Comparison of ENCODE assay signal across 8 mouse cellular contexts in the genomic region with DNA sequence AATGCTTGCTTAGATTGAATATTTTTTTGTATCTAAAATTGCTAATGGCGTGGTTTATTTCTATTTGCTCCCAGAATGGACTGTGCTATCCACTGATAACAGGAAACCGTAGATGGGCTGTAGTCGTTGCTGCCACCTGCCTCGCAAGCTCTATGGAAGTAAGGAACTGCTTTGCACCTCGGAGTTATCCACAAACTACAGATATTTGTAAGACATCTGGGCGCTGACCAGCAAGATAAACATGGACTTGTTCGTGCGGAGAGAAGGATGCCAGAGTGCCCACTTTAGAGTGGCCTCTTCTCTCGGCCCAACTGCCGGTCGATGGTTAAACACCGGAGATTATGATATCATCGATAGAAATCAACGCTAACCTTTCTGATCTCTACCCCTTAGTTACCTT. TPM values are rescaled to one million over a fixed set of nuclear protein-coding genes. Genes with fewer than 3 reads are reported as not detected.
DNase-seq lines count a peak whose midpoint lies in the region; ATAC-seq and TF ChIP-seq lines count a peak whose summit lies in the region.

No protein-coding gene starts in this region.

- no peaks in the 10 kb centered on the region for H3K36me3 ChIP-seq in C2C12 (ENCODE audit: control insufficient read depth, insufficient read depth)
- H3K36me3 ChIP-seq in forebrain, embryonic 15.5 days, result no peaks in the 10 kb centered on the region
- no peaks in the 10 kb centered on the region for H3K36me3 ChIP-seq in liver, embryonic 13.5 days

- H3K4me1 ChIP-seq in forebrain, embryonic 15.5 days, result peaks cover 24% of the 10 kb centered on the region
- peaks cover 7% of the 10 kb centered on the region for H3K4me1 ChIP-seq in liver, embryonic 13.5 days (replicated peaks)

- no peak for TF ChIP-seq CTCF in gastrocnemius, adult 2 months (IDR thresholded peaks at IDR 0.05)
- TF ChIP-seq CTCF in C2C12 (IDR thresholded peaks at IDR 0.05; ENCODE audit: control insufficient read depth, insufficient read depth, insufficient read length), result no peak

- WGBS in forebrain, embryonic 15.5 days, result under 1% methylated on average over 14 of the region's 14 CpGs
- WGBS in liver, embryonic 13.5 days (ENCODE audit: insufficient replicate concordance), result 2% methylated on average over 14 of the region's 14 CpGs

- H3K79me2 ChIP-seq in C2C12 (ENCODE audit: control insufficient read depth, insufficient read depth), result no peaks in the 10 kb centered on the region

- no peak for DNase-seq in gastrocnemius, adult 2 months
- no peak for DNase-seq in gastrocnemius, postnatal 4 days (ENCODE audit: low spot score in 2 of 2)
- DNase-seq in liver, embryonic 13.5 days, result no peak
- no peak for DNase-seq in thymus, postnatal 25 days
- no peak for DNase-seq in adrenal gland, postnatal 10 days

- no peak overlapping the region for H3K9ac ChIP-seq in forebrain, embryonic 15.5 days (replicated peaks)
- no peak overlapping the region for H3K9ac ChIP-seq in liver, embryonic 13.5 days

- H3K4me3 ChIP-seq in gastrocnemius, adult 2 months, result peak overlapping the region; percentile 84
- no peak overlapping the region for H3K4me3 ChIP-seq in C2C12 (ENCODE audit: insufficient read depth, poor library complexity, severe bottlenecking)
- H3K4me3 ChIP-seq in forebrain, embryonic 15.5 days, result peak overlapping the region; percentile 44
- H3K4me3 ChIP-seq in liver, embryonic 13.5 days (replicated peaks), result peak overlapping the region; percentile 53

- no peaks in the 10 kb centered on the region for H3K27me3 ChIP-seq in C2C12 (ENCODE audit: control insufficient read depth, insufficient read depth, insufficient read length)
- peaks cover 99% of the 10 kb centered on the region for H3K27me3 ChIP-seq in forebrain, embryonic 15.5 days
- peaks cover 99% of the 10 kb centered on the region for H3K27me3 ChIP-seq in liver, embryonic 13.5 days

- no peaks in the 10 kb centered on the region for H3K79me3 ChIP-seq in C2C12 (ENCODE audit: low read depth)

- intact Hi-C loops in gastrocnemius, adult 2 months (cut with DNase I), result loop anchor here (2.0 to 10.0 kb wide), 2 partner anchors 353 to 1077 kb away; no protein-coding TSS in a partner anchor

- H3ac ChIP-seq in C2C12 (ENCODE audit: control insufficient read depth, insufficient read length, low read depth), result peak overlapping the region; percentile 14

- peak overlapping the region; percentile 82 for H3K4me2 ChIP-seq in forebrain, embryonic 15.5 days (replicated peaks)
- H3K4me2 ChIP-seq in liver, embryonic 13.5 days, result peak overlapping the region; percentile 66

- peak overlapping the region; percentile 92 for H3K27ac ChIP-seq in gastrocnemius, adult 2 months
- no peak overlapping the region for H3K27ac ChIP-seq in forebrain, embryonic 15.5 days (replicated peaks)
- H3K27ac ChIP-seq in liver, embryonic 13.5 days, result no peak overlapping the region

- no peaks in the 10 kb centered on the region for H3K9me3 ChIP-seq in forebrain, embryonic 15.5 days
- H3K9me3 ChIP-seq in liver, embryonic 13.5 days (replicated peaks), result no peaks in the 10 kb centered on the region

- ATAC-seq in forebrain, embryonic 15.5 days (replicated peaks), result 0 out of 2 replicates have a peak, but pooled peaks have one; percentile 0
- no peak for ATAC-seq in liver, embryonic 13.5 days (ENCODE audit: low read depth)
- ATAC-seq in monocyte, adult 5-6 weeks (replicated peaks; ENCODE audit: insufficient number of reproducible peaks, low FRiP score, low TSS enrichment, poor library complexity, severe bottlenecking), result no peak

TF ChIP-seq in C2C12, 6 proteins besides CTCF, POLR2A, EP300 and RAD21:
- TF ChIP-seq USF1 (IDR thresholded peaks at IDR 0.05; ENCODE audit: low read depth) (no peak), MYOG (IDR thresholded peaks at IDR 0.05; ENCODE audit: control insufficient read depth, extremely low read depth, insufficient read length) (no peak), FOSL1 (IDR thresholded peaks at IDR 0.05; ENCODE audit: insufficient read depth, low read length, poor library complexity, severe bottlenecking) (no peak), MYOD1 (IDR thresholded peaks at IDR 0.05; ENCODE audit: control insufficient read depth, insufficient read length, low read depth) (no peak), MAX (IDR thresholded peaks at IDR 0.05) (no peak), CEBPB (IDR thresholded peaks at IDR 0.05; ENCODE audit: low read depth) (no peak)

RNA-seq across cellular contexts. Expression of a gene that starts 0.5 kb away (rescaled TPM):
- 1 to 10 TPM; 4.5 to 8.8 TPM for total RNA-seq in gastrocnemius, adult 2 months (2021)
- 10 to 100 TPM; 11.4 to 13.9 TPM for total RNA-seq in gastrocnemius, postnatal 4 days (2021)
- 1.4 TPM for polyA plus RNA-seq in C2C12 (2012; fragmentation: generic; extraction: Trizol)
- 1.1 and 1.5 TPM in 2 replicates for polyA plus RNA-seq in forebrain, embryonic 15.5 days (2015; fragmentation: Nextera tagmentation; extraction: Ambion mirVana)
- 0.45 and 0.50 TPM in 2 replicates for polyA plus RNA-seq in liver, embryonic 13.5 days (2015; fragmentation: Nextera tagmentation; extraction: Ambion mirVana)
- total RNA-seq in monocyte, adult 5-6 weeks (2017), result 1.8 TPM in 1 of 3 replicates, not detected in the others
- total RNA-seq in adrenal gland, postnatal 10 days (2021), result 1 to 10 TPM; 5.6 to 8.0 TPM
